Mouse (Mus musculus) olfactory bulb, adult 2 months (tissue): ENCODE results near the gene Optc.

Experiments
- CTCF ChIP-seq: fragments of 200-500 bp; IDR thresholded peaks from 2 replicates; pipeline ENCODE4 v1.5.1; 2012; ENCODE audit warnings: low read depth, mild to moderate bottlenecking, low read length, moderate library complexity; ENCODE audit not compliant: insufficient read depth
- POLR2A ChIP-seq: fragments of 200-500 bp; IDR thresholded peaks from 2 replicates; pipeline ENCODE4 v1.6.1; 2012; ENCODE audit warnings: mild to moderate bottlenecking, low read depth, low read length, moderate library complexity; ENCODE audit not compliant: insufficient read depth

- TF ChIP-seq CTCF: no peak
- no peak for TF ChIP-seq POLR2A
Observed at GRCm38 (mm10) chr1:133907949-133908658, at the start of gene Optc.
